Mouse (Mus musculus): ENCODE results near the gene Pacs1. TPM values are rescaled to one million over a fixed set of nuclear protein-coding genes. Genes with fewer than 3 reads are reported as not detected.

Pacs1 gene
- 100 to 1,000 TPM; 106 to 118 TPM for polyA plus RNA-seq (2017; shearing (Covaris generic))

GRCm38 (mm10) chr19:5272801-5273733 lies at the start of gene Pacs1:
Gene Pacs1, minus strand, starts transcription at chr19:5273119.

DNA sequence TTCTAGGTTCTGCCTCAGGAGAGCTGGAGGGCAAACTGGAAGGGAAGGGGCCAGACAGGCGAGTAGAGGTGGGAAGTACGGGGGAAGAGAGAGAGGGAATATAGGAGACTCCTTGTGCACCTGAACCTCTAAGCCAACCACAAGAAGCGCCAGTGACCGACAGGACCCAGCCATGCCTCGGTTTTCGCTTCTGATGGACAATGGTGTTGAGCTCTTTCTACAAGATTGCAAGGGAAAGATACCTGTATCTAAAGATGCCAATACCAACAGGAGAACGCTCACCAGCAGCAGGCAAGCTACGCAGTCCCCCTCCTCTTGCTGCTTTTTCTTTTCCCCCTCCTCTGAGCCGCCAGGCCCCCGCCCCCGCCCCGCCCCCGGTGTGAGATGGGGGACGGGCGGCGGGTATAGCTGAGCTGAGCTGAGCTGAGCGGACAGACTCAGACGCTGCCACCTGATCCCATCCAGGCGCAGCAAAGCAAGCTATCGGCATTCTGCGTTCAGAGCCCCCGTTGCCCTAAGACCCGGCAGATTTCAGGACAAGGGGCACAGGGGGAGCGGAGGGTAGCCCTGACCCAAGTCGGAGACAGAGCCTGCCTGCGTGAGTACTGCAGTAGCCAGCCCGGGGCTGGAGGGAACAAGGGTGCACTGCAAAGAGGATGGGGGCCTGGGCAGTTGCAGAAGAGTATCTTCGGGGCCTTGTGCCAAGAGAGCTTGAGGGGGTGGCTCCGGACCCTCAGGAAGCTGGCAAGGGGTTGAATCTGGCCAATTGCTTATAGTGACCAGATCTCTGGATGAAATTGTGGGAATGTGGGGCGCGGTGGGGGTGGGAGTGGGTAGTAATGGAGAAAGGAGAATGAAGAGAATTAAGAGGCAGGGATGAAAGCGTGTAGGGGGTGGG lies 25.2 kb upstream of the Pacs1 start, which contains the start of gene Gal3st3:
Gal3st3 (plus strand) TSS at position 429 of the 898 bp plus-strand sequence.

DNA sequence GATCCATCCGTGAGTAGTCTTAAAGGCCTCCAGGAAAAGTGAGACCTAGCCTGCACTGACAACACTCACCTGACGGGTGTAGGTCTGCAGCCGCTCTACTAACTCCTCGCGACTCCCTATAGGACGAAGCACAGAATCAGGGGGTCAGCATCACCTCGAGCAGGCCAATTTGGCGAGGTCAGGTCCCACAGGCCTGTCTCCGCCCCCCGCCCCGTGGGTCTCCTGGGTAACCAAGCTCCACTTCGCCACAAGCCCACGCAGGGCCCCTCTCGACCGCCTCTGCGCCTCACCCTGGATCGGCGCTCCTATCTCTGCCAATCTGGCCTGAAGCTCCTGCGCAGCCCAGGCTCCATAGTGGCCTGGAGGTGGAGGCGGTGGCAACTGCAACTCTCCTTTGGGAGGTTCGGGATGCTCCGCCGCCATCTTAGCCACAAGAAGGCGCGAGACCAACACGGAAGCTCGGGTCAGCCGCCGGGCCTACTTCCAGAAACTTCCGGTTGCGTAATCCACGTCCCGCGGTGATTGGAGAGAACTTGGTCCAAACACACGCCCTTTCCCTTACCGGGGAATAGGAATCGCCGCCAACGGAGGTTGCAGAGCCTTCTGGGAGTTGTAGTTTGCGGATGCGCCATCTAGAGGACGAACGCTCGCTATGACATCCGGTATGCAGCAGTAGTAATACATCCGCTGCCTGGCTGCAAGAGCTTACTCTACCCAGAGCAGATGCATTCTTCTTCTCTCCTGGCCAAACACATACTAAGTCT lies 22.2 kb upstream of the Pacs1 start, which contains the start of gene Sf3b2:
Sf3b2 (minus strand) TSS at position 484 of the 764 bp plus-strand sequence.

GRCm38 (mm10) chr19:5118384-5118698 lies 154.6 kb downstream of the Pacs1 start, which contains the start of gene Klc2:
Gene Klc2, minus strand, starts transcription at chr19:5118560.

DNA sequence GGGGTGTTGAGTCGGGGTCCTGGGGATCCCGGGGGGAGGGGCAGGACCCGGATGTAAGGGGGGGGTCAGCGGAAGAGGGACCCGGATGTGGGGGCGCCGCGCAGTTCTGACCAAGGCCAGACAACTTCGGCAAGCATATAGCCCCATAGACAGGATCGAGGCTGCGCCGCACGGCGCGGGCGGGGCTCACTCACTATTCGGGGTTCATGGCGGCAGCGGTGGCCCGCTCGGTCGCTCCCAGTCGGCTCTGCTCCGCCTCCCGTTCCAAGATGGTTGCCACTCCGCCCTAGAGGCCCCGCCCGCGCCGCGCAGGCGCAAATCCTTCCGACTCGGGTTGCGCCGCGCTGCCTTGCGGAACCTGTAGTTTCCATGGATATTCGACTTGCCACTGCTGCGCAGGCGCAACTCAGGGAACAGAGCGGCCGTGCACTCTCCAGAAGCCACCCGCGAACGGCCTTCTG lies 166.2 kb downstream of the Pacs1 start, which contains the start of gene Rab1b:
Rab1b (minus strand) TSS at position 342 of the 461 bp plus-strand sequence.

DNA sequence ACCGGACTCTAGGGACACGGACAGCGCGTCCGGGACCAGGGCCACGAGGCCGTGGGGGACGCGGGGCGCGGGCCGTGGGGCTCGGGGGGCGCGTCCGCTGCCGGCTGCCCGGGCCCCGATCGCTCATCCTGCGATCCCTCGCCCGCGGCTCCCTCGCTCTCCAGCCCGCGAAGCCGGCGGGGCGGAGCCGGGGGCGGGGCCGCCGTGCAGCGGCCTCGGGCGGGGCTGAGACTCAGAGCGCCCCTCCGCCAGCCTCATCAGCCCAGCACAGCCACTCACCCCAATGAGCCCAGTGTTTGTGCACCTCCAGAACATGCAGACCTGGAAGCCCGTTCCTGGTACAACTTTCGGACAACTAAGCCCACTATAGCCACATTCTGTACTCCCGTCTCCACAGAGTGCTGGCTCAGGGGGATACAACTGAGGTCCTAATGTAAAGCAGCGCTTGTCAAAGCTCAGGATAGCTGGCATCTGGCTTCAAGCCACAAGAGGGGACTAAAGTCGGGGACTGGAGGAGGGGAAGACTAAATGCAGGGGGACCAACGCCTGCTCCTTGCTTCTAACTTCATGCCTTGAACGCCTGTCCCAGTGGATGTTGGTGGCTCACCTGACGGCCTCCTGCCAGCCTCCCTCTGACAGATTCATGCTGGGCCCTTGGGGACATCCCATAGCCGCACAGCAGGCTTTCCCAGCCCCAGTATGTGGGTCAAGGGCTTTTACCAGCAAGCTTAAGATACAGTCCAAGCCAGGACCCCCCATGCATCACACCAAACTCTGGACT lies 174.4 kb downstream of the Pacs1 start, which contains the start of gene Cnih2:
Cnih2 (minus strand) TSS at position 159 of the 781 bp plus-strand sequence.

GRCm38 (mm10) chr19:5087884-5088728 lies 184.8 kb downstream of the Pacs1 start, which contains the start of gene Yif1a:
Gene Yif1a, plus strand, starts transcription at chr19:5088538.

DNA sequence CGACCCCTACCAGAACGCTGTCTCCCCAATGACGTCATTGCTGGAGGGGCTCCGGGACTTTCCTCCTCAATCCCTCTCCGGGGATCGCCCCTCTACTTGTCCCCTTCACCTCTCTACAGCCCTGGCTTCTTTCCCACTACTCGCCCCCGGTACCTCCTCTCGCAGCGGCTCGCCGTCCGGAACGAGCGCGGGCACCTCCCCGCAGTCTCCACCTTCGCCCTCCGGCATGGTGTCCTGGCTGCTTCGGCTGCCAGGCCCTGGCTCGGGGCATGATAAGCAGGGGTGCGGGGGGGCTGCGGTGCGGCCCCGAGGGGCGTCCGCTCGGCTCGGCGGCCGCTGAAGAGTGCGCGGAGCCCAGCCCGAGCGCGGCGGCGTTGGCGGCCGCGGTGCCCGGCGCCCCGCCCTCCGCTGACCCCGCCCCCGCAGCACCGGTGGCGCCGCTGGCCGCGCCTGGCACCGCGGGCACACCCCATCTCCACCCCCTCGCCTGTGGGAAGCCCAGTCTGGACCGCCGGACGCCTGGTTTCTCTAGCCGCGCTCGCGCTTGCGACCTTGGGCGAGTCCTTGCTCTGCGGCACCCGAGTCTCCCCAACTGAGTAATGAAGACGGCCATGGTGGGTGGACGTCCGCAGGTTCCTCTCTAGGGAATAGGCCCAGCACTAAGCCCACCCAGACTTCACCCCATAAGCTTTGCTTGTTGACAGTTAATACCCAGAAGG lies 187.6 kb downstream of the Pacs1 start, which contains the start of gene Tmem151a:
Tmem151a (minus strand) TSS at position 387 of the 719 bp plus-strand sequence.

Other genes with a start within 250 kb of the Pacs1 start
- gene Slc29a2, start 249.3 kb downstream of the Pacs1 start, polyA plus RNA-seq (2017; shearing (Covaris generic)) = 1 to 10 TPM; 3.4 TPM
- 10 to 100 TPM; 13.6 to 15.6 TPM for gene B4gat1, start 234.3 kb downstream of the Pacs1 start, polyA plus RNA-seq (2017; shearing (Covaris generic))
- gene AC124502.3, start 234.2 kb downstream of the Pacs1 start, polyA plus RNA-seq (2017; shearing (Covaris generic)) = 1 to 10 TPM; 2.4 to 8.5 TPM
- gene Brms1, start 231.8 kb downstream of the Pacs1 start, polyA plus RNA-seq (2017; shearing (Covaris generic)) = 100 to 1,000 TPM; 103 to 106 TPM
- under 1 TPM in 1 of 2 experiments, not detected in 1; 0.08 TPM for gene Rin1, start 222.6 kb downstream of the Pacs1 start, polyA plus RNA-seq (2017; shearing (Covaris generic))
- not detected for gene Cd248, start 205.0 kb downstream of the Pacs1 start, polyA plus RNA-seq (2017; shearing (Covaris generic))
- gene Tmem151a, start 187.6 kb downstream of the Pacs1 start, polyA plus RNA-seq (2017; shearing (Covaris generic)) = under 1 TPM; 0.31 to 0.84 TPM
- 10 to 100 TPM; 59.7 to 66.6 TPM for gene Yif1a, start 184.6 kb downstream of the Pacs1 start, polyA plus RNA-seq (2017; shearing (Covaris generic))
- gene Cnih2, start 174.6 kb downstream of the Pacs1 start, polyA plus RNA-seq (2017; shearing (Covaris generic)) = 1 to 10 TPM; 2.7 to 5.6 TPM
- 100 to 1,000 TPM; 187 to 249 TPM for gene Rab1b, start 166.0 kb downstream of the Pacs1 start, polyA plus RNA-seq (2017; shearing (Covaris generic))
- gene Klc2, start 154.6 kb downstream of the Pacs1 start, polyA plus RNA-seq (2017; shearing (Covaris generic)) = 1 to 10 TPM; 5.0 to 8.7 TPM
- 100 to 1,000 TPM; 329 to 399 TPM for gene Sf3b2, start 22.3 kb upstream of the Pacs1 start, polyA plus RNA-seq (2017; shearing (Covaris generic))
- under 1 TPM; 0.23 to 0.51 TPM for gene Gal3st3, start 25.2 kb upstream of the Pacs1 start, polyA plus RNA-seq (2017; shearing (Covaris generic))
- gene Catsper1, start 62.6 kb upstream of the Pacs1 start, polyA plus RNA-seq (2017; shearing (Covaris generic)) = not detected
- gene Cst6, start 76.5 kb upstream of the Pacs1 start, polyA plus RNA-seq (2017; shearing (Covaris generic)) = 1 to 10 TPM; 1.8 to 3.6 TPM
- gene Eif1ad, start 93.6 kb upstream of the Pacs1 start, polyA plus RNA-seq (2017; shearing (Covaris generic)) = 10 to 100 TPM; 54.9 to 70.9 TPM
- 100 to 1,000 TPM; 233 to 287 TPM for gene Banf1, start 94.0 kb upstream of the Pacs1 start, polyA plus RNA-seq (2017; shearing (Covaris generic))
- gene Sart1, start 115.6 kb upstream of the Pacs1 start, polyA plus RNA-seq (2017; shearing (Covaris generic)) = 100 to 1,000 TPM; 200 to 224 TPM
- under 1 TPM; 0.61 to 0.80 TPM for gene Tsga10ip, start 129.4 kb upstream of the Pacs1 start, polyA plus RNA-seq (2017; shearing (Covaris generic))
- 100 to 1,000 TPM; 196 to 206 TPM for gene Drap1, start 151.9 kb upstream of the Pacs1 start, polyA plus RNA-seq (2017; shearing (Covaris generic))
- 10 to 100 TPM; 27.7 to 34.4 TPM for gene AI837181, start 152.0 kb upstream of the Pacs1 start, polyA plus RNA-seq (2017; shearing (Covaris generic))
- 1 to 10 TPM in 1 of 2 experiments, not detected in 1; 2.1 TPM for gene Fosl1, start 174.4 kb upstream of the Pacs1 start, polyA plus RNA-seq (2017; shearing (Covaris generic))
- gene Ccdc85b, start 184.8 kb upstream of the Pacs1 start, polyA plus RNA-seq (2017; shearing (Covaris generic)) = 10 to 100 TPM; 11.6 to 13.7 TPM
- 100 to 1,000 TPM; 133 to 135 TPM for gene Fibp, start 187.5 kb upstream of the Pacs1 start, polyA plus RNA-seq (2017; shearing (Covaris generic))
- 100 to 1,000 TPM; 127 to 211 TPM for gene Ctsw, start 195.4 kb upstream of the Pacs1 start, polyA plus RNA-seq (2017; shearing (Covaris generic))
- 1 to 10 TPM; 1.1 to 2.2 TPM for gene Efemp2, start 200.8 kb upstream of the Pacs1 start, polyA plus RNA-seq (2017; shearing (Covaris generic))
- gene Mus81, start 215.3 kb upstream of the Pacs1 start, polyA plus RNA-seq (2017; shearing (Covaris generic)) = 10 to 100 TPM; 57.6 to 65.5 TPM
- gene Cfl1, start 217.3 kb upstream of the Pacs1 start, polyA plus RNA-seq (2017; shearing (Covaris generic)) = 1,000 to 10,000 TPM; 3,119 to 3,710 TPM
- gene 1700020D05Rik, start 230.7 kb upstream of the Pacs1 start, polyA plus RNA-seq (2017; shearing (Covaris generic)) = under 1 TPM; 0.25 to 0.28 TPM
- gene Snx32, start 237.4 kb upstream of the Pacs1 start, polyA plus RNA-seq (2017; shearing (Covaris generic)) = 10 to 100 TPM; 17.2 to 20.0 TPM